Mouse (Mus musculus): ENCODE measurements around the gene Golph3. TPM values are rescaled to one million over a fixed set of nuclear protein-coding genes. Genes with fewer than 3 reads are reported as not detected.

The Golph3 gene
- total and polyA plus RNA-seq, 3 experiments, result 81.1 to 149 (median 99.2) TPM

- Histone ChIP-seq H3K36me3 (ENCODE audit: control insufficient read depth in 1 of 2, insufficient read depth in 2 of 2, low read length in 2 of 2) (no peaks in the 10 kb centered on the region), H3K4me1 (ENCODE audit: control insufficient read depth in 1 of 2, insufficient read depth in 2 of 2, low read length in 2 of 2) (no peaks in the 10 kb centered on the region), H3K79me2 (ENCODE audit: control insufficient read depth, insufficient read depth, low read length, poor library complexity) (no peaks in the 10 kb centered on the region), H3K27me3 (ENCODE audit: control insufficient read depth in 1 of 2, insufficient read depth in 2 of 2, low read length in 2 of 2) (no peaks in the 10 kb centered on the region), H3K9me3 (replicated peaks; ENCODE audit: insufficient read depth, low read length) (no peaks in the 10 kb centered on the region), H3K9ac (ENCODE audit: control insufficient read depth, low read depth, low read length, poor library complexity, severe bottlenecking) (no peak overlapping the region), H3K27ac (ENCODE audit: control insufficient read depth, low read depth, low read length) (no peak overlapping the region), H3K4me3 (ENCODE audit: control insufficient read depth in 1 of 2, insufficient read depth in 1 of 2, low read depth in 2 of 2, low read length in 2 of 2) (no peak overlapping the region)
- DNase-seq (ENCODE audit: low read depth, low spot score), result no peak
- no peak for TF ChIP-seq EP300 (IDR thresholded peaks at IDR 0.05; ENCODE audit: low read depth in 1 of 2, low read length in 2 of 2)
Observed at GRCm38 (mm10) chr15:12284794-12285534, 36.3 kb upstream of the Golph3 start.

- TF ChIP-seq USF2 (IDR thresholded peaks at IDR 0.05; ENCODE audit: borderline replicate concordance in 1 of 2, insufficient read depth in 1 of 2, low read depth in 1 of 2, low read length in 2 of 2) (no peak), RCOR1 (IDR thresholded peaks at IDR 0.05; ENCODE audit: low read depth, low read length) (no peak), MYC (IDR thresholded peaks at IDR 0.05; ENCODE audit: low read depth, low read length) (no peak), SMC3 (IDR thresholded peaks at IDR 0.05; ENCODE audit: low read depth, low read length) (no peak), MYB (IDR thresholded peaks at IDR 0.05; ENCODE audit: low read depth, low read length) (no peak), ZC3H11A (IDR thresholded peaks at IDR 0.05; ENCODE audit: low read depth, low read length) (no peak), TBP (IDR thresholded peaks at IDR 0.05; ENCODE audit: low read depth, low read length) (no peak), BHLHE40 (IDR thresholded peaks at IDR 0.05; ENCODE audit: borderline replicate concordance, low read depth, low read length) (no peak), CHD2 (IDR thresholded peaks at IDR 0.05; ENCODE audit: low read length) (no peak), HCFC1 (IDR thresholded peaks at IDR 0.05; ENCODE audit: low read depth, low read length) (no peak)
- no peak overlapping the region for H3K27ac ChIP-seq (ENCODE audit: control insufficient read depth, low read depth, low read length)
- no peak for DNase-seq (ENCODE audit: low read depth, low spot score)
- no peaks in the 10 kb centered on the region for H3K36me3 ChIP-seq (ENCODE audit: control insufficient read depth in 1 of 2, insufficient read depth in 2 of 2, low read length in 2 of 2)
- H3K4me1 ChIP-seq (ENCODE audit: control insufficient read depth in 1 of 2, insufficient read depth in 2 of 2, low read length in 2 of 2), result no peaks in the 10 kb centered on the region
- H3K9ac ChIP-seq (ENCODE audit: control insufficient read depth, low read depth, low read length, poor library complexity, severe bottlenecking), result no peak overlapping the region
- no peaks in the 10 kb centered on the region for H3K9me3 ChIP-seq (replicated peaks; ENCODE audit: insufficient read depth, low read length)
- H3K79me2 ChIP-seq (ENCODE audit: control insufficient read depth, insufficient read depth, low read length, poor library complexity), result no peaks in the 10 kb centered on the region
- no peak overlapping the region for H3K4me3 ChIP-seq (ENCODE audit: control insufficient read depth in 1 of 2, insufficient read depth in 1 of 2, low read depth in 2 of 2, low read length in 2 of 2)
- no peaks in the 10 kb centered on the region for H3K27me3 ChIP-seq (ENCODE audit: control insufficient read depth in 1 of 2, insufficient read depth in 2 of 2, low read length in 2 of 2)
Observed at GRCm38 (mm10) chr15:12285535-12285809, 35.8 kb upstream of the Golph3 start.

DNA sequence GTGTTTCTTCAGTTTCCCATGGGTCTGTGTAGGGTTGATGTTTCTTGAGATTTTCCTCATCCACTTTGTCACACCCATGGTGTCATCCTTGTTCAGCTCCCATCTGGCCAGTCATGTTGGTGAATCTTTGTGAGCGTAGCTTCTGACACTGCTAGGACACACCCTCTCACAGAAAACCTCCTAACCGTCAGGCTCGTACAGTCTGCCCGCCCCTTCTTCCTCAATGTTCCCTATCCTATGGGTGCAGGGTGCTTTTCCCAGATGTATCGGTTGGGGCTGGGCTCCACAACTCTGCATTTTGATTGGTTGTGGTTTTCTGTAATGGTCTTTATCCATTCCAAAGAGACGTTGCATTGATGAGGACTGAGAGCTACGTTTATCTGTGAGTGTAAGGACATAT, 30.9 kb upstream of the Golph3 start:
- H3K4me1 ChIP-seq (ENCODE audit: control insufficient read depth in 1 of 2, insufficient read depth in 2 of 2, low read length in 2 of 2), result peaks cover 0 to 4% of the 10 kb centered on the region in 2 experiments; a peak in 2 of 4 replicates
- TF ChIP-seq MYC (IDR thresholded peaks at IDR 0.05; ENCODE audit: low read depth, low read length) (no peak), TCF12 (IDR thresholded peaks at IDR 0.05; ENCODE audit: low read depth, low read length) (no peak), ETS1 (IDR thresholded peaks at IDR 0.05; ENCODE audit: low read depth, low read length) (no peak), JUND (IDR thresholded peaks at IDR 0.05; ENCODE audit: low read depth, low read length) (no peak), NELFE (IDR thresholded peaks at IDR 0.05; ENCODE audit: low read depth, low read length) (no peak), MYB (IDR thresholded peaks at IDR 0.05; ENCODE audit: low read depth, low read length) (no peak), KAT2A (conservative IDR thresholded peaks at IDR 0.05; ENCODE audit: low read depth, low read length) (no peak), RCOR1 (IDR thresholded peaks at IDR 0.05; ENCODE audit: low read depth, low read length) (no peak), POLR2AphosphoS2 (IDR thresholded peaks at IDR 0.05; ENCODE audit: low read length) (no peak), MAX (IDR thresholded peaks at IDR 0.05; ENCODE audit: low read length) (no peak)
- H3K36me3 ChIP-seq (ENCODE audit: control insufficient read depth in 1 of 2, insufficient read depth in 2 of 2, low read length in 2 of 2), result peaks cover 0 to 8% of the 10 kb centered on the region in 2 experiments; a peak in 2 of 4 replicates
- H3K9ac ChIP-seq (ENCODE audit: control insufficient read depth, low read depth, low read length, poor library complexity, severe bottlenecking), result no peak overlapping the region
- H3K79me2 ChIP-seq (ENCODE audit: control insufficient read depth, insufficient read depth, low read length, poor library complexity), result no peaks in the 10 kb centered on the region
- DNase-seq (ENCODE audit: low read depth, low spot score), result no peak
- H3K9me3 ChIP-seq (replicated peaks; ENCODE audit: insufficient read depth, low read length), result no peaks in the 10 kb centered on the region
- H3K27ac ChIP-seq (ENCODE audit: control insufficient read depth, low read depth, low read length), result no peak overlapping the region
- no peaks in the 10 kb centered on the region for H3K27me3 ChIP-seq (ENCODE audit: control insufficient read depth in 1 of 2, insufficient read depth in 2 of 2, low read length in 2 of 2)
- no peak overlapping the region for H3K4me3 ChIP-seq (ENCODE audit: control insufficient read depth in 1 of 2, insufficient read depth in 1 of 2, low read depth in 2 of 2, low read length in 2 of 2)

Data from MEL (cell line).